Mouse (Mus musculus): ENCODE data around the gene Rims4.

The Rims4 gene

DNA sequence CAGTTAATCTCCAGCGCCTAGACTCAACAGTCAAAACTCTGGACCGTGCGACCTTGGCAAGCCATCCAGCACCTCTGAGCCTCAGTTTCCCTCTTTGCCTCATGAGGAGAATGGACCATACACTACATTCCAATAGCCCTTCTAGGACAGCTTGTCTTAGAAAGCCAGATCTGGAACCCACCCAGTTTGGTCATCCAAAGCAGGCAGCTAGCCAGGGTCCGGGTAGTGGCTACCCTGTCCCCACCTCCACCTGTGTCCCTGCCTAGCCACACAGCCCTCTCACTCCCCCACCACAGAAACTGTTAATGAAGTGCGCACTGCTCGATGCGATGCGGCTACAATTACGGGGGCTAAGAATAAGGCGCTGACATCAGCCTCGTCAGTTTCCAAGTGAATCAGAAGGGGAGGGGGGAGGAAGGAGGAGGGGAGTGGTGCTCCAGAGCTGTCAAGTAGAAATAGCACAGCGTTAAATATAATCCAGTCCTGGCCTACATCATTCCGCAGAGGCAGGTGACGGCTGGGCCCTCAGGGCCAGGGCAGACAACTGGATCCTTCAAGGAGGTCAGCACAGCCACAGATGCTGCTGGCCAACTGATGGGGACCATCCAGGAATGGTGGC is 6.5 kb downstream of the Rims4 start:
- DNase-seq (ENCODE audit: low spot score in 2 of 2), result no peak

DNA sequence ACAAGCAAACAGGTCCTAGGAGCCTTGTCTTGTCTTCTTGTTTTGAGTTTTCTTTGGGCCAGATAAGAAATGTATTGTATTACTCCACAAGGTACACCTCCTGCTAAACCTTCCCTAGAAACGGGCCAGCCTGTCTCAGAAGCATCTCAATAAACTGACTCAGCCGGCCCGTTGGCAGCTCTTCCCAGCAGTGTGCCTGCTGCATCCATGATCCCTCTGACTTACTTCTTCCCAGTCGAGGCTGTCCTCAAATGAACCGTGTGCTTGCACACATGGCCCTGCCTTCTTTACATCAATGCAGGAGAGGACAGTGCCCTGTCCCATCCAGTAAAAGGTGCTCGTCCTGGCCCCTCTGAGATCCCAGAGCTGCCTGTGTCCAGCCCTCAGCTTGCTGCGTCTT is 8.9 kb downstream of the Rims4 start:
- DNase-seq (ENCODE audit: low spot score in 2 of 2), result no peak

DNA sequence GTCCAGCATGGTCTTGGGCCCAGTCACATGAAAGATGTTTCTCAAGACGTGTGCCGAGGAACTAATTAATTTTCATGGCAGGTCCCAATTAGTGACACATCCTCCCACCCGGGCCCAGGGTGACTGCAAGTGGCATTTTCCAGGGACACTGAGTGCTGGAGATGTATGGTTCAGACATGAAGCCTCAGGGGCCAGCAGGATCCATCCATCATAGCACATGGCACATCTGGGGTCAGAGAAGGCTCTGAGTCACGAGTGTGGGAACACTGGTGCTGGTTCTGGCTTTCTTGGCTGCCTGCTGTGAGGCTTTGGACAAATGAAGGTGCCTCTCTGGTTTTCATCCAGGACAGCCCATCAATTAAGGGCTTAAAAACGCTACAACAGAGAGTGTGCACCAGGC is 11.4 kb downstream of the Rims4 start:
- no peak for DNase-seq (ENCODE audit: low spot score in 2 of 2)

DNA sequence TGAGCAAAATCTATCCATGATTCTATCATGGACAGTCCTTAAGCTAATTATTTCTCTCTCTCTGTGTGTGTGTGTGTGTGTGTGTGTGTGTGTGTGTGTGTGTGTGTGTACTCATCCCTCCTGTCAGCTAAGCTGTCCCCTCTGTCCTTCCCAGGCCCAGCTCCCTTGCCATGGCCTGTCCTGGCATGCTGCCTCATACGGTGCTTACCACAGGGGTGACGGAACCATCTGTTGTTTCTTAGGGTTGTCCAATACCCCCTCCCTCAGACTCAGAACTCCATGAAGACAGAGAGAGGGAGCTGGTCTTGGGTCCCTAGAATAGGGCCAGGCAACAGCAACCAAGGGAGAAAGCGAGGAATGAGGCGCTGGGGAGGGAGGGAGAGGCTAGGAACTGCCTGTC is 14.2 kb downstream of the Rims4 start:
- no peak for DNase-seq (ENCODE audit: low spot score in 2 of 2)

DNA sequence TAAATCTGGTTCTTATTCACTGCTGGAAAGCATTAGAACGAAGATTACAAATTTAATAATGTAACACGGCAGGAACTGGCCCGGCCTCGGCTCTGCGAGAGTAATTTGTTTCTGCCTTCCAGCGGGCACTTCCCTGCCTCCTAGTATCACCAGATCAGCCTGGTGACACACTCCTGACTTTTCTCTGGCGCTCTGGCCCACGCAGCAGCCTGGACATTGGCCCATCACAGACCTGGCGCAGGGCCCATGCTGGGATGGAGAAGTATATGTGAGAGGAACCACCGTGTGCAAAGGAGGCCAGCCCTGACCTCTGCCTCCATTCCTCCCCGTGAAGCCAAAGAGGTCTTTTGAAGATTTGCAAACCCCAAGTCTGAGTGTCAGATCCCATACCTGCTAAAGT is 15.0 kb downstream of the Rims4 start:
- no peak for DNase-seq (ENCODE audit: low spot score in 2 of 2)

DNA sequence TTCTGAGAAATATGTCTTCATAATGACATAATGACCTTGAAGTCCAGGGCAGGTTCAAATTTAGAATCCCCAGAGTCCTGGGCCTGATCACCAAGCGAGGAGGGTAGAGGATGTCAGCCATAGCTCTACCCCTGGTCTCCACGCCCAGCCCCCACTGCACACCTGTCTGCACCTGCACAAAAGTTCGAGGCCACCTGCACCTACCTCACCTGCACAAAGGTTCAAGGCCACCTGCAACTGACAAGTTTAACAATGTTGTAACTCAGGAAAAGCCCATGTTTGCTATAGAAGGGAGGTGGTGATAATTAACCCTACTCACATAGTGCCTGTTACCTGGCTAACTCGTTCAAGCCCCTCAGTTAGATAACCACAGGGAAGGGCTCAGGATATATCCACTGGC is 16.0 kb downstream of the Rims4 start:
- DNase-seq (ENCODE audit: low spot score in 2 of 2), result no peak

DNA sequence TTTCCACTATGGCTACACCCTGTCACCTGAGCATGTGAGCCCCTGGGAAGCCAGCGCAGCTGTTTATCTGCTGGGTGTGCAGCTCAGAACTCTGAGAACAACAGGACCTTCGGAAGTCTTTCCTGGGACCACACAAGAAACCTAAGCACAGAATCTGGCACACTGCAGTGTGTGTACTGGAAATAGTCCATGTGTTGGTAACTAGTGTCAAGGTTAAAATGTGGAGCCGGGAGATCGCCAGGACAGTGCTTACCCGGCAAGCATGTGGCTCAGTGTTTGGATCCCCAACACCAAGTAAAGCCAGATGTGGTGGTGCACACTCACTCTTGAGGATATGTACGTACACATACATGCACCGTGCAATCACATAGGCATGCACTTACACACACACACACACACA is 17.4 kb downstream of the Rims4 start:
- no peak for DNase-seq (ENCODE audit: low spot score in 2 of 2)

DNA sequence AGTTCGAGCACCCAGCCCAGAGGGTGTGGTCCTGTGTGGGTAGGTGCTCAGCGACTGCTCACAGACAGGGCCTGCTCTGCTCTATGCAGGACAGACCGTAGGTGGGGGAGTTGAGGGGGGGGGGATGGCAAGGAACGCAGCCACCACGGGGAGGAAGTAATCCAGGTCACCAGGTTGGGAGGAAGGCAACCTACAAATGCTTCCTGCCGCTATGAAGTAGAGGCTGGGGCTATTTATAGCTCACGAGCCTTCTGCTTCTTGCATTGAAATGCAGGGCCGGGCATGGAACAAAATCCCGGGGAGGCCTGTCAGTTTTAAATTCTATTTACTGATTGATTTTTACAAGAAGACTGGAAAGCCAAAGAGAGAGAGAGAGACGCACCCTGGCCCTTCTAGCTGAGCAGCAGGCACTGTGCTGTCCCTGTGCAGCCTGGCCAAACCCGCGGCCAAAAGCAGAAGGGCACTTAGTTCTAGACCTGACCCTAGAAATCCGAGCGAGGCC is 18.5 kb downstream of the Rims4 start:
- no peak for DNase-seq (ENCODE audit: low spot score in 2 of 2)

DNA sequence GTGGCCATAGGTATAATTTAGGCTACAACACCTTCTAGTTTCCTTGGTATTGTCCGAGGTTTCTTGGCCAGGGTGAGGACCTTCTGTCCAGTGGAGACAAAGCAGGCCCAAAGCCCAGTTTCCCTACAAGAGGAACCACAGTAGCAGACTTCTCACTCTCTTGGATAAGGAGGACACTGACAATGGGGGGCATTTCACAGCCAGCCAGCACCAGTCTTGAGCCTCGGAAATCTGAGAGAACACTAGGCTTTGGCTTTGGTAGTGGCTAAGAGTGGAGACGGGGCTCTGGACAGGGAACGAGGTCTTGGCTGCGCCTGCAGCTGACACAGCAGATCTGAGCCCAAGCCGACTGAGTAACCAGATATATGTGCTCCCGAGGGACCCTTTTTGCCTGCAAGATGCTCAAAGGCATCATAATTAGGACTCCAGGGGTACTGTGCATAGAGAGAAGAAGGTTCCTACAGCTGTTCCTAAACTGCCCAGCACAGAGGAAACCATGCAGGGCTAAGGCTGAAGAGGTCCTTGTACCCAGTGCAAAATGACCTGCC is 20.4 kb downstream of the Rims4 start:
- DNase-seq (ENCODE audit: low spot score in 2 of 2), result no peak

DNA sequence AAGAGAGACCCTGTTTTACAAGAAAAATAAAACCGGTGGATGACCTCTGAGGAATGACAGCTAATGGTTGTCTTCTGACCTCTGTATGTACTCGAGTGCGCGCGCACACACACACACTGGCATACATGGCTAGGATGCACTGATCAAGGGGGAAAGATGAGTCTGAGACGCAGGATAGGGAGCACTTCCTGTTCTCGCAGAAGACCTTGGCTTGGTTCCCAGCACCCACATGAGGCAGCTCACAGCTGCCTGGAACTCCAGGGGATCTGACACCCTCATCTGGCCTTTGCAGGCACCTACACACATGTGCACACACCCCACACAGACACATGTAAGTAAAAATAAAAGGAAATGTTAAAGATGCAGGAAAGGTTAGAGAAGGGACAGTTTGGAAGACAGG is 21.5 kb downstream of the Rims4 start:
- no peak for DNase-seq (ENCODE audit: low spot score in 2 of 2)

DNA sequence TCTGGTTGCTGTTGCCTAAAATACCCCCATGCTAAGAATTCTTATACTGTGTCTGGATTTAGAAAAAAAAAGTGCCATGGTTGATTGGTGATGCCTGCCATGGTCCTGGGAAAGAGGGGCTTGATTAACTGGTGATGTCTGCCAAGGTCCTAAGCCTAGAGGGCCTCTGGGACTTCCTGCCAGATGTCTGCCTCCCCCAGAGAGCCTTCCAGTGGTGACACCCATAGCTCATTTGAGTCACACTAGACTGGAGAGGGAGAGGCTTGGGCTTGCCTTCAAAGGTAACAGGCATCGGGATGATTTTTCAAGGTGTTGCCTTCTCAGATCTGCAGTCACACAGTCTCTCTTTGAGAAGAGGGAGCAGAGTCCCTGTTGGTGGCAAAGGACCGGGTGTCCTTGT is 23.3 kb downstream of the Rims4 start:
- no peak for DNase-seq (ENCODE audit: low spot score in 2 of 2)

DNA sequence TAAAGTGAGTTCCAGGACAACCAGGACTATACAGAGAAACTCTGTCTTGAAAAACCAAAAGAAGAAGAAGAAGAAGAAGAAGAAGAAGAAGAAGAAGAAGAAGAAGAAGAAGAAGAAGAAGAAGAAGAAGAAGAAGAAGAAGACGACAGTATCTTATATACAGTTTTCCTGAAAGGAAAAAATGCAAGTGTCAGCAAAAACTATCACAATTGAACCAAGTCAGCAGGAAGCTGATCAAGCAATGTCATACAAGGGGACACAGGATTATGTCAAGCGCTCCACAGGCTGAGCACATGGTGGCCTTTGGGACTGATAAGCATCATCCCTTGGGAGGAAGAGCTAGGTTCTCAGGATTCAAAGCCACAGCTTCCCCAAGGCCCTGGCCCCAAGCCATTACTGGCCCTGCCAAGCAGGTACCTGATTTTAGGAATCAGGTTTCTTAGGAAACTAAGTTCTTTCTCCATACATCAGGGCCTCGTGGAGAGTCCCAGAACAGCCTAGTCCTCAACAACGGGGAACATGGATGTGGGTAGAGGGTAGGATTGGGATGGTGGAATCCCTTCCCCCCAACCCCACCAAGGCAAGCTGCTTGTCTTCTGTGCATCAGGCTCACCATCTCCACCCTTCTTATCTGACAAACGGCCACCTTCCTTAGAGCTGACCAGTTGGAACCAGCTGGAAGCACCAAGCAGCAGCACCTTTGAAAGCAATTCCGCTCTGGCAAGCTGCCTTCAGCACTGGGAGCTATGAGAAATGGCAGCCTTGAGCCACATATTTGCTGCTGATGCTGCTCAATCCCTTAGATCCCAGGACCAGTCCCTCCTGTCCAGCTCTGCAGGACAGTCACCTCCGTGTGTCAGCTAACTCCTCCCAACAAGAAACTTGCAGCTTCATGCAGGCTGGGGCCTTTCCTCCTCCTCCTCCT is 24.8 kb downstream of the Rims4 start:
- DNase-seq (ENCODE audit: low spot score in 2 of 2), result no peak

DNA sequence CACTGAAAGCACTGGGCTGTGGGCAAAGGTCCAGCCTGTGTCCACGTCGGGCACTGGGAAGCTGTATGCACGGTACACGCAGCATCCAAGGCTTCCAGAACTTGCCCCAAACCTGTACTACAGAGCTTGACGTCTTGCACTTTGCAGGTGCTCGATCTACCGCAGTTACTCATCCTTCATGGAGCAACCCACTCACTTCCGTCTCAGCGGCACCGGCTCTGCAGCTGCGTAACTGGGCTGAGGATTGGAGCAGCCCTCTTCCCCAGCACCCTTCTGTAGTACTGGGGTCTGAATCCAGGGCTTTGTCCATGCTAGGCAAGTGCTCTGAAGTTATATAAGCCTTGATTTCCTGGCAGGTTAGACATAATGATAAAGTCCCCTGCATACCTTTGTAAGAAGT is 27.2 kb downstream of the Rims4 start:
- no peak for DNase-seq (ENCODE audit: low spot score in 2 of 2)

DNA sequence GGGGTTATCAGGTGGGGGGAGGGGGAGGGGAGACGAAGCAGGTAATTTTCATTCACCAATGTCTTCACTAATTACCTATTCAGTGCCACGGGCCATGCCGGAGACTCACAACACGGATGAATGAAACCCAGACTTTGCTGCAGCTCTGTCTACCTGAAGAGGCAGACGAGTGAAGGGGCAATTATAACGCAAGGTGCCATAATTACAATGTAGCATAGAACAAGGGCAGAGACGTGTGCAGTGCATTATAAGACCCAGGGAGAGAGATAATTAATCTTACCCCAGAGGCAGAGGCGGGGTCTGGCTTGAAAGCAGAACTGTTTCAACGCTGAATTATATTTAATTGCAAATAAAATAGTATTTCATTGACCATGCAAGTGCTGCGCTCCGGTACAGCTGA is 27.9 kb downstream of the Rims4 start:
- no peak for DNase-seq (ENCODE audit: low spot score in 2 of 2)

DNA sequence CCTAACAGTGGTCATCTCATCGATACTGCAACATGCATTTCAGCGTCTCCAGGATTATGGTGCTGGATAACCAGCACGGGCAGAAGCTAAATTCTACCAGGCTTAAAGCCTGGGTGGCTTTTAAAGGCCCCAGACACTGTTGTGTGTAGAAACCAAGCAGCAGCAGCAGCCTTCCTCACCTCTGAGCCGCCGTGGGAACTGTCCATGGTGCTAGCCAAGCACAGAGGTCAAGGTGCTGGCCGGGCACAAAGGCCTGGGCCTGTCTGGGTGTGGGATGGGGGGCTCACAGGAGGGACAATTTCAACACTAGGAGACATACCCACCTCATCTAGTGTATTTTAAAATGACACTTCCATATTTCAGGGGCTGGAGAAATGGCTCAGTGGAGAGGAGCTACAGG is 29.1 kb downstream of the Rims4 start:
- no peak for DNase-seq (ENCODE audit: low spot score in 2 of 2)

DNA sequence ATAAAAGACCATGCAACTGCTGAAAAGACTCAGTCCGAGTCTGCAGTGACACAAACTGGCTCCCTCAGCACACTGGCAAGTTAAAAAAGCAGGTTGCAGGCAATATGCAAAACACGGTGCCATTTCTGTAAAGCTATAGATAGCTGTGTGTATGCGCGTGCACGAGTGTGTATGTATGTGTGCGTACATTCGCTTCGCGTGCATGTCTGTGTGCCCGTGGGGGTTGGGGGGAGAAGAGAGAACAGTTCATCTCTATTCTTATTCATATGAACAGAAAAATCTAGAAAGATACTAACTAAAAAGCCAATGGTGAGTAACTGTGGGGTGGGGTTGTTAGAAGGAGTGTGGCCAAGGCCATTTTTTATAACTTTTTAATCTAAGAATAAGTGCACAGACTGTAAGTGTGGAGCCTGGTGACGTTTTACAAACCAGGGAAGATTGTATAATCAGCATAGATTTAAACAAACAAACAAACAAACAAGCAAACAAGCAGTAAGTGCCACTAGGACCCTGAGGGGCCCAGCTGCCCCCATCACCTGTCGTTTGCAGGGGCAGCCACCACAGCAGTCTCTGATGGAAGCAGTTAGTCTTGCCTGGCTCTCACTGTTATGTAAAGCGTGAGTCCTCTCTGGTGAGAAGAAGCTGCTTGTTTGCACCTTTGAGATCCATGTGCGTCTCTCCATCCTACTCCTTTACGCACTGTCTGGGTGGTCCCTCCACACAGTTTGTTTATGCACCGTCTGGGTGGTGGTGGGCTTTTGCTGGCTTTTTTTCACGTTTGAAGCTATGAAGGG is 35.4 kb downstream of the Rims4 start:
- DNase-seq (ENCODE audit: low spot score in 2 of 2), result no peak

DNA sequence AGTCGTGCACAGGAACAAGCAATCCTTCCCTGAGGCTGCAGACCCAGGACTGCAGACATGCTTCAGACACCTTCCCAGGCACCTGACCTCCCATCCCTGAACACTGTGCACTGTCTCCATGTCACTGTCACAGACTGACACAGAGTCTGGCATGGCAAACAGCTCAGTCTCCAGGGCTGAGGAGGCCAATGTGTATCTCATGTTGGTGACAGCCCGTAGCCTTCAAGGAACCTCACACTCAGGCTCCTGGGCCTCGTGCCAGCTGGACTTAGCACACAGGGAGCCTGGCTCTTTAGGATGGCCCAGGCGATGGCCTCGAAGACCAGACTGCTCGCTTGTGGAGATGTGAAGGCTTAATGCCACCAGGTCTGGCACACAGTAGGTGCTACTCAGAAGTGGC is 37.6 kb downstream of the Rims4 start:
- DNase-seq (ENCODE audit: low spot score in 2 of 2), result no peak

DNA sequence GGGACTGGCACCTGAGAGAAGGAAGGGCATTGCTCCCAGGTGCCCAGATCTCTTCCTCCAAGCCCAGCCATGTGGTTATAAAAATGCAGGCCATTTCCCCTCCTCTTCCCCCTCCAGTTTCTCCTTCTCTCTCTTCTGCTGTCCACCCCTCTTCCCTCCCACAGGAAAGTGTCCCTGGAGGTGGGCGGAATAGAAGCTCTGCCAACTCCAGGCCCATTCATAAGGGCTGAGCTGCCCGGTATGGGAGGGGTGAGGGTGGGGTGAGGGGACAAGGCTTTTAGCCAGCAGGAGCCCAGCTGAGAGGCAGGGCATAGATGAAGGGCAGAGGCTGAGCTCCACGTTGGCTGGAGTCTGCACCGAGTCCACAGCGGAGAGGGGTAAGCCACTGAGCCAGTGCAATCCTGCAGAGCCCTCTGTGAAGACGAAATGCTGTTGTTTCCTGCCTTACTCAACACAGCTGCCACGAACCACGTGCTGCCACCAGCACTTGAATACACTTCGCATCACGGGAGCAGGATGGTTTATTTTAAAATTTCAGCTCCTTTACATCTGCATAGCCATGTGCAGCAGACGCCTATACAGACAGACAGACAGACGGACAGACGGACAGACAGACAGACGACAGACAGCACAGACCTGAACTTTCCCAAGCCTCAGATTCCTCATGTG is 41.5 kb downstream of the Rims4 start:
- DNase-seq (ENCODE audit: low spot score in 2 of 2), result no peak

DNA sequence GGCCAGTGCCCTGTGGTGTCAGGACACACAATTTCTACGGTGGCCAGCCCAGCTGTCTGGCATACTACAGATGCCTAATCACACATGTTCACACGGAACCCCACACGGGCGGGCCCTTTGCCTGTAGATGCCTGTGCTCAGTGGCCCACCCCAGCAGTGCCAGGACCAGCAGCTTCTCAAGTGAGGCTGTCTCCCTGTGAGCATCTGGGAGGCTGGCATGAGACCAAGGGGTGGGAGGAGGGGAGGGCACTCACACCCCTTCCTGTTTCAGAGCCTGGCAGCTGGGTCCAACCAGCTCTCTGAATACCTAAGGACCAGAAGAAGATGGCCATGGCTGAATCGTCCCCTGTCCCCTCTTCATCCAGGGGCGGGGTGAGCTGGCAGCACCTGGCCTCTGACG is 43.0 kb downstream of the Rims4 start:
- no peak for DNase-seq (ENCODE audit: low spot score in 2 of 2)

DNA sequence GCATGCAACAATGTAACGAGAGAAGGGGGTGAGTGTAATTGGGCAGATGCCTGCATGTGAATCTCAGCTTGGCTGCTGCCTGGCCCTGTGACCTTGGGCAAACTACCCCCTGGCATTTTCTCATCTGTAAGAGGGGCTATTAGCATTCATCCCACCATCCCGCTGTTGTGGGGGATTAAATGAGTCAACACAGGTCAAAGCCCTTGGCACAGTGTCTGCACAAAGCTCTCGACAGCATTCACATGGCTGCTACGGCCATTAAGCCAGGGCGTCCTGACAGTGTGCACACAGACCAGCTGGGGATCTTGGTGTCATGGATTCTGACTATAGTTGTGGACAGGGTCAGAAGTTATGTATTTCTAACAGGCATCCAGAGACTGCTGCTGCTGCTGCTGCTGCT is 43.6 kb downstream of the Rims4 start:
- no peak for DNase-seq (ENCODE audit: low spot score in 2 of 2)

DNA sequence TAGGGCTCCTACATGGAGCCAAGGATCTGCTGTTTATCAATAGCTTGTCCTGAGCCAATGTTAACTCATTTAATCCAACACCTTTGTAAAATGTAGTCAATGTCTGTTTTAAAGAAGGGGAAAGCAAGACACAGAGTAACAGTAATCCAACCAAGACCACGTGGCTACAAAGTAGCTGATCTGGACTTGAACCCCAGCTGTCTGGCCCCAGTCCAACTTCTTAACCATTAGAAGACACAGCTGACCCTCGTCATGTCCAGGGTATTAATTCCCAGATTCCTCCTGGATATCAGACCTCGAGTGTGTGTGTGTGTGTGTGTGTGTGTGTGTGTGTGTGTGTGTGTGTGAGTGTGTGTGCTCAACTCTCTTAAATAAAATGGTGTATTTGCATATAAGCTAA is 46.6 kb downstream of the Rims4 start:
- DNase-seq (ENCODE audit: low spot score in 2 of 2), result no peak

DNA sequence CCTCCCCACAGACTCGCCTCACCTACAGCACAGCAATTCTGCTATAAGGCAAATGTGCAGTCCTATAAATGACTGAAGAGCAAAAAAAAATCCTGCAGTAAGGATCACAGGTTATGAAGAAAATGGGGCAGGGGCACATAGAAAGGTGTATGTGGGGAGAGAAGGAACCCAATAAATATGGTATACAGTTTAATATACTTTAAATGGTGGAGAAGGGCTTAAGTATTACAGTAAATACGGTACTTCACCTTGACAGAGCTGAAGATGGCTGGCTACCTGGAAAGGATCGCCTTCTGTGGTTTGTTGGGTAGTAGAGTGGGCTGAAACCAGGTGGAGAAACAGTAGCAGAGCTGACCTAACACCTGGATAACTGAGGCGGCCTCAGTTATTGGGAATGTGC is 47.2 kb downstream of the Rims4 start:
- no peak for DNase-seq (ENCODE audit: low spot score in 2 of 2)
